Mouse (Mus musculus) G1E (cell line): ENCODE results near the gene Ccl1.

Experiments
- CTCF ChIP-seq: IDR thresholded peaks from 2 replicates; pipeline ENCODE4 v1.5.1; 2012; ENCODE audit warnings: low read depth, low read length, inconsistent platforms, mixed read lengths
- GATA2 ChIP-seq: IDR thresholded peaks from 2 replicates; pipeline ENCODE4 v1.6.1; 2012; ENCODE audit warnings: low read depth, low read length, inconsistent platforms, borderline replicate concordance
- POLR2AphosphoS5 ChIP-seq: IDR thresholded peaks from 2 replicates; pipeline ENCODE4 v1.6.1; 2012; ENCODE audit warnings: low read depth, low read length, inconsistent platforms; ENCODE audit not compliant: insufficient replicate concordance

DNA sequence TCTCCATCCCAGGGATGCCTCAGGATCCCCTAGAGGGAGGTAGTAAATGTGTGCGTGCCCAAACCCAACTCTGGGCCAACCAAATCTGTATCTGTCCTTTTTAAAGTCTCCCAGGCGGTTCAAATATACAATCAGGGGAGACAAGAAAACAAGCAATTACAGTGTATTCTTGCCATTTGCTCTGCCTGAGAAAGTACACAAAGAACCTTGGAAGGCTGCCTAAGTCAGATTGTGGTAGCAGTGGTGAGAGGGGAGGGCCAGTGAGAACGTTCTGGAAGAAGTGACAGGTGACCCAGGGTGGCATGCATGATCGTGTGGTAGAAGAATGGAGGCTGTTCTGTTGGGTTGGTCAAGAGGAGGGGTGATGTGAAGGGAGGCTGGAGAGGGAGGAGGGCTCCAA is 46.4 kb downstream of the Ccl1 start:
- TF ChIP-seq CTCF: no peak
- TF ChIP-seq POLR2AphosphoS5: no peak
- no peak for TF ChIP-seq GATA2
